Mouse (Mus musculus) urinary bladder, adult 18-20 months (tissue): ENCODE results near the gene Nlrp5.
"Not testable (repeated sequence)": the region's sequence is repeated elsewhere in the genome, so short reads cannot be mapped to it uniquely, and the experiment has no call there.

Experiments used
- DNase-seq, 2 experiments: peaks; one replicate each; pipeline ENCODE4 v3.0.0; 2022; ENCODE audit warnings: low spot score in 2 of 2, mixed read lengths in 2 of 2

The Nlrp5 gene

DNA sequence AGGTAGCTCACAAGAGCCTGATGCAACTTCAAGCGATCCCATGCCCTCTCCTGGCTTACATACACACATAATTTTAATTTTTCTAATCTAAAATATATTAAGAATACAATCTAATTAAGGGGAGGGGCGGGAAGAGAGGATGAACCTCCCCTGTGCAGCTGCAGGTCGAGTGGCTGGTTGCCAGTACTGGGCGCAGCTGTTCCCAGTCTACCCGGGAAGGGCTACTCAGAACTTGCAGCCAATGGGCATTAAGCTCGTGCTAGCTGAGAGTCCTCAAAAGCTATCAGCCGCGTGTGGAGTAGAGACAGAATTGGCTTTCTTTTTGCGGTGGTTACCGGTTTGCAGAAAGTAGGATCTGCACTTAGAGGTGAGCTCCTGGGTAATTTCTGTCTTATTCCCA lies at the start of gene Nlrp5:
TSS of gene Nlrp5 (plus strand) at position 301 of the 400 bp plus-strand sequence.
- DNase-seq, result no peak

GRCm38 (mm10) chr7:23358311-23358710 lies 27.4 kb upstream of the Nlrp5 start:
- DNase-seq, result not testable (repeated sequence)

DNA sequence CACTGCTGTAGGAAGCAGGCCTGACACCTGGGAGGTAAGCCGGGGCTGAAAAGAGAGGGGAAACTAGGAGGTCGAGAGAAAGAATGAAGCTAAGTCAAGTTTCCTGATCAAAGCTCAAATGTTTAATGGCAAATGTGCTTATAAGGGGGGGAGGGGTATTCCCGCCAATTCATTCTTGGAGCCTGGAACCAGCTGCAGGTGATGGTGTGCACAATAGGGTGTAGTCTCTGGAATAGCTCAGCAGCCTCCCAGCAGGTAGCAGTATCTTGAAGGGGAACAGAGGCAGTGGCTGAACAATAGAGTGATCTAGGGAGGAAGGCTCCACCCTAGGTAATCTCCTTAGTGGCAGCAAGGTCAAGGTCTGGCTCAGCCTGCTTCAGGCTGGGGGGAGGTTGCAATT lies 84.5 kb downstream of the Nlrp5 start:
- DNase-seq, result not testable (repeated sequence)

GRCm38 (mm10) chr7:23470832-23471231 lies 85.1 kb downstream of the Nlrp5 start:
- not testable (repeated sequence) for DNase-seq

DNA sequence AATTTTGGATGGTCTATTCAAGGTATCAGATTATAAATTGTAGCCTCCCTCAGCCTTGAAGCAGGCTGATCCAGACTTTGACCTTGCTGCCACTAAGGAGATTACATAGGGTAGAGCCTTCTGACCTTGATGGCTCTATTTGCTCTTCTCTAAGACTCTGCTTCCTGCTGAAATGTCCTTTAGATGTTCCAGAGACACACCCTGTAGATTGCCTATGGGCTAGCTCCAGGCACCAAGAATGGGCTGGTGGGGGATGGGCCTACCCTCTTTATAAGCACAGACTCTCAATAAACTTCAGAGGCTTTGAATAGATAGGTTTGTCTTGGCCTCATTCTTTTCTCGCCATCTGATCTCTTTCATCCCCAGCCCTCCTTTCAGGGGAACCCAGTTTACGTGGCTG lies 87.2 kb downstream of the Nlrp5 start:
- not testable (repeated sequence) for DNase-seq
